Mouse (Mus musculus): Measurements from ENCODE around the gene Zfp771.

DNA sequence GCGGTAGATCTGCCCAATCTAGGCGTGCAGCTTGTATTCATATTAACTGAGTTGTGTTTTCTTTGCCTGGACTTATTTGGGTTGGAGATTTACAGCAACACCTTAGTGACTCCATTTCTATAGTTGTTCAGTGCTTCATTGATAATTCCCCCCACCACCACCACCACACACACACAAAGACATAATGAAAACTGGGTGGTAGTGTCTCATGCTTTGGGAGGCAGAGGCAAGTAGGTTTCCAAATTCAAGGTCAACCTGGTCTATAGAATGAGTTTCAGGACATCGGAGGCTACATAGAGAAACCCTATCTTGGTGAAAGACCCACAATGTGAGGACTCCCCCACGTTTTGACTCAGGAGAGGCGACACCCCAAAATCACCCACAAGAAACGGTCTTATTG, 19.5 kb upstream of the Zfp771 start:
- TF ChIP-seq POLR2A (IDR thresholded peaks at IDR 0.05; ENCODE audit: borderline replicate concordance, control insufficient read depth, low read depth, low read length) (no peak), CTCF (IDR thresholded peaks at IDR 0.05; ENCODE audit: control insufficient read depth, insufficient read depth, low read length) (no peak)
